Mouse (Mus musculus) kidney, adult 2 months (tissue): ENCODE data around the gene Snx13.

Source experiments
- CTCF ChIP-seq: fragments of 200-500 bp; conservative IDR thresholded peaks from 2 replicates; pipeline ENCODE4 v1.5.1; 2011; ENCODE audit warnings: low read depth, mild to moderate bottlenecking, control low read depth, low read length, moderate library complexity, mixed read lengths; ENCODE audit not compliant: insufficient read depth, insufficient read length
- POLR2A ChIP-seq: fragments of 200-500 bp; IDR thresholded peaks from one replicate; pipeline ENCODE4 v1.6.1; 2011; ENCODE audit warnings: low read depth, low read length, control low read depth

DNA sequence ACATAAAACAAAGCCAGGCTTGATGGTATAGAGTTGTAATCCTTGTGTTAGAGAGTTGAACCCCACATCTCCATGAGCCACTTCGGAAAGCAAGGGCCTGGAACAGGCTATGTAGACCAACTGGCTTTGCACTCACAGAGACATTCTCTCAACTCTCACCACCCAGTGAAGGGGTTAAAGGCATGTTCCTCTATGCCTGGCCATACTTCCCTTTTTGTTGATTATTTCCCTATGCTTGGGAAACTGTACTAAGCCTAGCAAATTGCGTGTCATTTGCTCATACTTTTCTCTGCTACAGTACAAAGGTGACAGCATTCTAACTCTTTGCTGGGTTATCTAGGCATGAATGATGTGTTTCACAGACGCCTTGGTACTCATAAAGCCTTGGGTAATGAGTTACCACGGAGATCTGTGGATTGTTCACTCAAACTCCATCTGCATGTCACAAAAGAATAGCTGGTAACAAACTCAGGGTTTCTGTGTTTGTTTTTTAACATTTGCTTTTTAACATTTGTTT lies 21.0 kb upstream of the Snx13 start:
- TF ChIP-seq CTCF = no peak
- no peak for TF ChIP-seq POLR2A
